Mouse (Mus musculus): Measurements from ENCODE around the gene Chst11.

- TF ChIP-seq CTCF (IDR thresholded peaks at IDR 0.05; ENCODE audit: extremely low read depth, insufficient read depth, low read length) = no peak
- no peak for TF ChIP-seq POLR2A (IDR thresholded peaks at IDR 0.05; ENCODE audit: extremely low read depth, insufficient read depth, low read length)
These were observed 93.4 kb downstream of the Chst11 start for GRCm38 (mm10) chr10:83078723-83079122.
